Mouse (Mus musculus) liver, embryonic 13.5 days (tissue): Measurements from ENCODE around the gene Grrp1. TPM values are rescaled to one million over a fixed set of nuclear protein-coding genes. Genes with fewer than 3 reads are reported as not detected.

Experiments
- ATAC-seq: fragments of 200-750 bp; cut with Nextera tagmentation; 2 replicates; pipeline ENCODE4 v1.8.0; 2017; ENCODE audit warnings: low read depth, mild to moderate bottlenecking, moderate number of reproducible peaks, moderate library complexity
- DNase-seq: peaks from one replicate; pipeline ENCODE4 v3.0.0; 2022
- H3K27ac ChIP-seq: fragments of 300-500 bp; sonication (generic); 2 replicates; pipeline ENCODE4 v1.5.1; 2015; ENCODE audit warnings: moderate library complexity, mild to moderate bottlenecking, inconsistent platforms
- H3K27me3 ChIP-seq: fragments of 300-500 bp; sonication (generic); 2 replicates; pipeline ENCODE4 v1.6.1; 2015; ENCODE audit warnings: mild to moderate bottlenecking, inconsistent platforms
- H3K36me3 ChIP-seq: fragments of 300-500 bp; sonication (generic); 2 replicates; pipeline ENCODE4 v1.6.1; 2015; ENCODE audit warnings: mild to moderate bottlenecking, inconsistent platforms
- H3K4me1 ChIP-seq: fragments of 300-500 bp; sonication (generic); replicated peaks from 2 replicates; pipeline ENCODE4 v1.6.1; 2015; ENCODE audit warnings: inconsistent platforms
- H3K4me2 ChIP-seq: fragments of 300-500 bp; sonication (generic); 2 replicates; pipeline ENCODE4 v1.6.1; 2015; ENCODE audit warnings: inconsistent platforms, mild to moderate bottlenecking, moderate library complexity
- H3K4me3 ChIP-seq: fragments of 300-500 bp; sonication (generic); replicated peaks from 2 replicates; pipeline ENCODE4 v1.5.1; 2015; ENCODE audit warnings: mild to moderate bottlenecking, inconsistent platforms
- H3K9ac ChIP-seq: fragments of 300-500 bp; sonication (generic); 2 replicates; pipeline ENCODE4 v1.6.1; 2015; ENCODE audit warnings: mild to moderate bottlenecking, inconsistent platforms
- H3K9me3 ChIP-seq: fragments of 300-500 bp; sonication (generic); replicated peaks from 2 replicates; pipeline ENCODE4 v1.6.1; 2016; ENCODE audit warnings: inconsistent platforms
- WGBS: fragments of 180-500 bp; shearing (Covaris S2); methylation state at CpG from one replicate; pipeline ENCODE4 v1.1.7; 2015; ENCODE audit not compliant: insufficient replicate concordance; 5-methylcytosine and 5-hydroxymethylcytosine counted together
- polyA plus RNA-seq: library from polyadenylated mRNA; unstranded; fragments of >200 nt; fragmentation: Nextera tagmentation; extraction: Ambion mirVana; gene quantifications from 2 replicates; pipeline ENCODE4 v1.2.1, GENCODE M21; 2015

Grrp1 gene
- polyA plus RNA-seq, 1 experiment from 2014 or later = 0.83 TPM

DNA sequence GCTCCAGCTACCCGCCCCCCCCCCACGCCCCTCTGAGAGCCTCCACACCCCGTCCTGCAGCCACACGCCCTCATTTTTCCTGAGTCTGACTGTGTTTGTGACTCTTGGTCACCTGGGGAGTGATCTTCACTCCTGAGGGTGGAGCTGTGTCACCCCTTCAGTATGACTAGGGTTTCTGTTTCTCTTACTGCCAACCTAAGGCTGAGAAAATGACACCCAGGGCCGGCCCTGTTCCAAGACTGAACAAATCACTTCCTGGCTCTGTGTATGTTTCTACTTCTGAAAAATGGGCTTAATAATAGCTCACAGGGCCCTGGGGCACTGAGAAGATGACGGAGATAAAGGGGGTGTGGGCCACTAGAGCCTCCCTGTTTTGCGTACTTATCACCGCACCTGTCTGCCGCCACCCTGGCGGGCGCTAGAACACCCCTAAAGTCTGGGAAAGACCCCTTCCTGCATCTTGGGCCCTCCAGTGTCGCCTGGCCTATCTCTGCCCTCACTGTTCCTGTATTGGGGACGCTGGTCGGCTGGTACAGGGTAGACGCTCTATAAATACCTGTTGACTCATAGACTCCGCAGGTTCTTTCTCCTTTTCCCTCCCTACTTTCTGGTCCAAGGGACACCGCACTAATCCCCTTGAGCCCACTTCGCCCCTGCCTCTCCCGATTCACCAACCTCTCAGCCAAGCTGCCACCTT, 16.2 kb downstream of the Grrp1 start:
- DNase-seq (no peak), ATAC-seq (no peak)
- H3K4me3 ChIP-seq = peak overlapping the region; percentile 27
- H3K9me3 ChIP-seq = no peaks in the 10 kb centered on the region
- 24% methylated on average over 19 of the region's 19 CpGs for WGBS
- no peak overlapping the region for H3K27ac ChIP-seq
- peak overlapping the region; percentile 48 for H3K4me2 ChIP-seq
- peaks cover 40% of the 10 kb centered on the region for H3K27me3 ChIP-seq
- H3K9ac ChIP-seq = 0 out of 2 replicates have a peak overlapping the region, but pooled peaks have one; percentile 13
- H3K4me1 ChIP-seq = peaks cover 18% of the 10 kb centered on the region
- no peaks in the 10 kb centered on the region for H3K36me3 ChIP-seq

DNA sequence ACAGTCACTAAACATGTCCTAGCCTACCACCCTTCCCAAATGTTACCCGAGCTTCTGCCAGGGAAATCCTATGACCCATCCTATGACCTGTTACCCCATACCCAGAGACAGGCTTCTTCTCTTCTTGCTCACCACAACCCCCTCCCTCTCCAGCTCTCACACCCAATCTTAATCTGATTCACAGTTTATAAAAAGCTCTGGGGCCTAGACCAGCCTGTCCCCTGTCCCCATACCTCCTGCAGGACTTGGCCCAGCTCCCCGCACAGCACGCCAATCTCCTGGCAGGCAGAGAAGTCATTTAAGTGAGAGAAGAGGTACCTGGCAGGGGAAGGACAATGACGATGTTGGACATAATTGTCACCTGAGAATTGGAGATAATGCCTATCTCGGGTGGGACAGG, 19.0 kb downstream of the Grrp1 start:
- 54% methylated on average over 5 of the region's 5 CpGs for WGBS
- Histone ChIP-seq H3K27me3 (peaks cover 46% of the 10 kb centered on the region), H3K9ac (no peak overlapping the region), H3K9me3 (no peaks in the 10 kb centered on the region), H3K4me1 (peaks cover 18% of the 10 kb centered on the region), H3K4me2 (no peak overlapping the region), H3K36me3 (no peaks in the 10 kb centered on the region), H3K27ac (no peak overlapping the region), H3K4me3 (no peak overlapping the region)
- DNase-seq = no peak
- ATAC-seq = no peak

DNA sequence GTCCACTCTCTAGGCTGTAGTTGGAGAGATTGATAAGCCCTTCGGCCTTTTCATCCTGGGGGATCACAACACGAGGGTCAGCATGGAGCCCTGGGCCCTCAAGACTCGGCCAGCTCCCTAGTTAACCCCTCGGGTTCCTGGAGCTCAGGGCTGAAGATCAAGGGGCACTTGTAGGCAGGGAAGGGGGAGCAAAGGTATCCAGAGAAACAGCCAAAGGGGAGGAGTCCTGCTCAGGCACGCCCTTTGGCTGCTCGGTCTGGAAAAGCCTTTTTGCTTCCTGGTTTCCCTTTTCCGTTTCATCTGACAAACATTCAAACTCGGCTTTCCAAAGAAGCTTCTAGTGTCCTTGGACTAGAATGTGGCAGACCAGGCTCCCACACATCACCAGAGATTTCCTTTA, 23.5 kb downstream of the Grrp1 start:
- no peak overlapping the region for H3K27ac ChIP-seq
- peaks cover 31% of the 10 kb centered on the region; the same call in 1 of the 2 replicates for H3K27me3 ChIP-seq
- no peak overlapping the region for H3K4me3 ChIP-seq
- ATAC-seq (no peak), DNase-seq (no peak)
- WGBS = 34% methylated on average over 8 of the region's 8 CpGs
- H3K4me2 ChIP-seq = no peak overlapping the region
- H3K36me3 ChIP-seq = no peaks in the 10 kb centered on the region
- H3K9me3 ChIP-seq = no peaks in the 10 kb centered on the region
- H3K9ac ChIP-seq = no peak overlapping the region
- no peaks in the 10 kb centered on the region for H3K4me1 ChIP-seq

GRCm38 (mm10) chr4:134227194-134227593, 26.7 kb downstream of the Grrp1 start, which contains the start of gene Catsper4:
TSS of gene Catsper4 (minus strand) at chr4:134227383.
- H3K9me3 ChIP-seq = no peaks in the 10 kb centered on the region
- DNase-seq (no peak), ATAC-seq (no peak)
- peaks cover 12% of the 10 kb centered on the region for H3K4me1 ChIP-seq
- H3K4me2 ChIP-seq = no peak within 1 kb of the TSS
- H3K4me3 ChIP-seq = no peak within 1 kb of the TSS
- H3K27me3 ChIP-seq = peaks cover 19% of the 10 kb centered on the region; the same call in 1 of the 2 replicates
- 64% methylated on average over 8 of the region's 8 CpGs for WGBS
- H3K36me3 ChIP-seq = no peaks in the 10 kb centered on the region
- H3K9ac ChIP-seq = no peak within 1 kb of the TSS
- no peak within 1 kb of the TSS for H3K27ac ChIP-seq

DNA sequence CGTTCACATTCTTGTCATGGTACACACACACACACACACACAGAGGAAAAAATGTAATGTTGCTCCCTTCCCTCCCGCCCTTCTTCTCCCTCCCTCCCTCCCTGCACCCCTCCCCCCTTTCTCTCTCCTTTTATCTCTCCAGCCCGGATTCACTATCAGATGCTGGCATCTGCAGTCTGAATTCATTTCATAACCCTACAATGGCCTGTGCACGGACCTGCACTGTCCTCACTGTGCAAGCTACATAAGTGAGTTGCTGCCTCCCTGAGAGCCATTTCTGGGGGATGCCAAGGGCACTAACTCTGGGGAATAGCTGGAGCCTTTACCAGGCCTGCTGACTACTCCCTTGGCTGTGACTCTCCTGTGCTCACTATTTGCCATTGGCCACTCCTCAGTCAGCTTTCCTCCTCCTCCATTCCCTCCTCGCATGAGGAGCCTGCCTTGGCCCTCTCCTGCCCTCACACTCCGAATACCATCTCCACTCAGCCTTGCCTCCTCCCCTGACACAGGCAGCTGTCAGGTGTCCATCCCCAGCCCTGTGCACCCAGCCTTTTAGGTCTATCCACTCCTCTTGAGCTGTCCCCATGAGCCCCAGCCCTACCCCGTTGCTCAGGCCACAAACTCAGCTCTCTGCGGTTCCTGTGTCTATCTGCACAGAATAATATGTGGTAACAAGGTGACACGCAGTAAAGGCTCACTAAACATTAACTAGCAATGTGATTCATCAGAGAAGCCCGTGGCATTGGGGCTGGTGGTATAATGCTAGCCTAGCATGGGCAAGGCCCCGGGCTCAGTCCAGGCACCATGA, 30.9 kb downstream of the Grrp1 start:
- Histone ChIP-seq H3K27ac (no peak overlapping the region), H3K4me1 (peaks cover 12% of the 10 kb centered on the region), H3K9ac (no peak overlapping the region), H3K4me2 (no peak overlapping the region), H3K9me3 (no peaks in the 10 kb centered on the region), H3K36me3 (no peaks in the 10 kb centered on the region), H3K4me3 (no peak overlapping the region), H3K27me3 (0 out of 2 replicates have a peak, but pooled peaks cover 9% of the 10 kb centered on the region)
- ATAC-seq = peak; percentile 58
- 44% methylated on average over 11 of the region's 11 CpGs for WGBS
- no peak for DNase-seq

GRCm38 (mm10) chr4:134206488-134207053, 47.3 kb downstream of the Grrp1 start:
- 0 out of 2 replicates have a peak, but pooled peaks cover 6% of the 10 kb centered on the region for H3K27me3 ChIP-seq
- H3K36me3 ChIP-seq = no peaks in the 10 kb centered on the region
- DNase-seq = no peak
- no peak for ATAC-seq
- no peak overlapping the region for H3K4me2 ChIP-seq
- H3K9me3 ChIP-seq = no peaks in the 10 kb centered on the region
- H3K4me1 ChIP-seq = no peaks in the 10 kb centered on the region
- H3K9ac ChIP-seq = no peak overlapping the region
- 39% methylated on average over 6 of the region's 6 CpGs for WGBS
- no peak overlapping the region for H3K4me3 ChIP-seq
- H3K27ac ChIP-seq = no peak overlapping the region

GRCm38 (mm10) chr4:134203340-134203896, 50.5 kb downstream of the Grrp1 start:
- no peaks in the 10 kb centered on the region for H3K27me3 ChIP-seq
- DNase-seq (no peak), ATAC-seq (no peak)
- WGBS = 41% methylated on average over 17 of the region's 17 CpGs
- no peaks in the 10 kb centered on the region for H3K9me3 ChIP-seq
- H3K4me1 ChIP-seq = no peaks in the 10 kb centered on the region
- H3K36me3 ChIP-seq = no peaks in the 10 kb centered on the region
- H3K9ac ChIP-seq = no peak overlapping the region
- no peak overlapping the region; the same call in 1 of the 2 replicates for H3K4me2 ChIP-seq
- no peak overlapping the region for H3K27ac ChIP-seq
- H3K4me3 ChIP-seq = no peak overlapping the region

- 73% methylated on average over 4 of the region's 4 CpGs for WGBS
- no peaks in the 10 kb centered on the region for H3K9me3 ChIP-seq
Observed at GRCm38 (mm10) chr4:134202904-134203303, 51.0 kb downstream of the Grrp1 start, which contains the start of gene Gm7534. TSS of gene Gm7534 (minus strand) at chr4:134203004.

More at GRCm38 (mm10) chr4:134202904-134203303, 51.0 kb downstream of the Grrp1 start, which contains the start of gene Gm7534:
- Histone ChIP-seq H3K27ac (no peak within 1 kb of the TSS), H3K27me3 (no peaks in the 10 kb centered on the region), H3K9ac (no peak within 1 kb of the TSS), H3K4me3 (no peak within 1 kb of the TSS), H3K4me1 (no peaks in the 10 kb centered on the region), H3K36me3 (no peaks in the 10 kb centered on the region), H3K4me2 (no peak within 1 kb of the TSS; the same call in 1 of the 2 replicates)
- DNase-seq (no peak), ATAC-seq (no peak)

Other genes starting within 250 kb of the Grrp1 start
- gene Lin28a, start 235.3 kb downstream of the Grrp1 start, polyA plus RNA-seq = 1.8 and 2.0 TPM in 2 replicates
- gene Zfp683, start 200.3 kb downstream of the Grrp1 start, polyA plus RNA-seq = not detected in 2 replicates
- gene Crybg2, start 193.3 kb downstream of the Grrp1 start, polyA plus RNA-seq = 0.22 and 0.25 TPM in 2 replicates
- 24.6 and 27.7 TPM in 2 replicates for gene Cd52, start 159.0 kb downstream of the Grrp1 start, polyA plus RNA-seq
- gene Ubxn11, start 151.5 kb downstream of the Grrp1 start, polyA plus RNA-seq = 1.7 and 2.3 TPM in 2 replicates
- 158 and 171 TPM in 2 replicates for gene Sh3bgrl3, start 125.3 kb downstream of the Grrp1 start, polyA plus RNA-seq
- gene Cep85, start 67.0 kb downstream of the Grrp1 start, polyA plus RNA-seq = 27.8 and 35.1 TPM in 2 replicates
- not detected in 2 replicates for gene Gm7534, start 51.1 kb downstream of the Grrp1 start, polyA plus RNA-seq
- not detected in 2 replicates for gene Catsper4, start 26.7 kb downstream of the Grrp1 start, polyA plus RNA-seq
- gene Cnksr1, start 15.7 kb downstream of the Grrp1 start, polyA plus RNA-seq = 0.05 and 0.07 TPM in 2 replicates
- gene E130218I03Rik, start 10.4 kb downstream of the Grrp1 start, polyA plus RNA-seq = 0.21 and 0.52 TPM in 2 replicates
- 10.6 and 11.3 TPM in 2 replicates for gene Zfp593, start 8.5 kb downstream of the Grrp1 start, polyA plus RNA-seq
- gene Gm30191, start 7.2 kb downstream of the Grrp1 start, polyA plus RNA-seq = not detected in 2 replicates
- 12.3 and 15.7 TPM in 2 replicates for gene Pdik1l, start 33.8 kb upstream of the Grrp1 start, polyA plus RNA-seq
- 0.14 and 0.24 TPM in 2 replicates for gene Trim63, start 61.0 kb upstream of the Grrp1 start, polyA plus RNA-seq
- not detected in 2 replicates for gene Slc30a2, start 89.1 kb upstream of the Grrp1 start, polyA plus RNA-seq
- gene Extl1, start 129.7 kb upstream of the Grrp1 start, polyA plus RNA-seq = 0.15 and 0.18 TPM in 2 replicates
- gene Pafah2, start 142.2 kb upstream of the Grrp1 start, polyA plus RNA-seq = 3.7 and 5.1 TPM in 2 replicates
- 514 and 581 TPM in 2 replicates for gene Stmn1, start 214.2 kb upstream of the Grrp1 start, polyA plus RNA-seq
- gene Paqr7, start 242.6 kb upstream of the Grrp1 start, polyA plus RNA-seq = 6.5 and 7.4 TPM in 2 replicates